Mouse (Mus musculus): Measurements from ENCODE around the gene Ftl1. TPM values are rescaled to one million over a fixed set of nuclear protein-coding genes. Genes with fewer than 3 reads are reported as not detected.
"Not testable (repeated sequence)": the region's sequence is repeated elsewhere in the genome, so short reads cannot be mapped to it uniquely, and the experiment has no call there.

Gene Ftl1
- polyA plus RNA-seq (2015; fragmentation: Nextera tagmentation; extraction: Ambion mirVana), result 4,883 and 5,335 TPM in 2 replicates

- WGBS, result under 1% methylated on average over 32 of the region's 37 CpGs
- peak; percentile 95 for ATAC-seq (ENCODE audit: low FRiP score)
These were observed at the start of gene Ftl1 for GRCm38 (mm10) chr7:45459564-45460140. TSS of gene Ftl1 (minus strand) at chr7:45459884.

DNA sequence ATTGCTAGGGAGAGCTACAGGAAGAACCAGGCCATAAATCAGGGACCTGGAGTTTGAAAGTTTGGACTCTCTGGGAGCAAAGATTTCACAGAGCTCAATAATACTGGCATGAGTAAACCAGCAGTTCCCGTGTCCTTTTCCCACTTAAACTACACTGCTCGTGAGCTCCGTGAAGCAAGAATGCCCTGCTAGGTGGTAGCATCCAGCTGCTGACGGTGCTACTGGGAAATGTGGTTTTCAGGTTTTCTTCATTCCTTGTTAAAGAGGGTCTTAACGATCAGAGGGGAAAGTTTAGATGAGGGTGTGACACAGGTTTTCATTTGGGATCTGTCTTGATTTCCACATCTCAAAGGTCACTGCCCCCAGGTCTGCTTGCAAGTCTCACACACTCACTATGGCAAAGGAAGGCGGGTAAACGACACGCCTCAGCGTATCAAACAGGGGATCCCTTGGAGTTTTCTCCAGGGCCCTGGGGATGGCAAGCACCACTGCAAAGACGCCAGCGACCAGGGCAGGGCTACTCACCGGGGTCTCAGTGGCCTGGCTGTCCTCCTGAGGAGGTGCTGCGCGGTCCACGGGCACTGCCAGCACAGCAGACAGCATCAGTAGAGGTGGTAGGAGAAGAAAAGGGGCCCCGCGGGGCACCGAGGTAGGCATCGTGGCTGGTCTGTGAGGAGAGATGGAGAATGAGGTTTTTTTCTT, 49.6 kb upstream of the Ftl1 start:
- WGBS, result 31% methylated on average over 19 of the region's 19 CpGs
- Histone ChIP-seq H3K36me3 (peaks cover 26% of the 10 kb centered on the region), H3K9me3 (replicated peaks) (no peaks in the 10 kb centered on the region), H3K4me3 (replicated peaks) (peak overlapping the region; percentile 84), H3K27me3 (replicated peaks) (no peaks in the 10 kb centered on the region), H3K4me2 (peak overlapping the region; percentile 97), H3K27ac (replicated peaks) (peak overlapping the region; percentile 90; the same call in 1 of the 2 replicates), H3K9ac (replicated peaks) (peak overlapping the region; percentile 86), H3K4me1 (peaks cover 19% of the 10 kb centered on the region)
- peak; percentile 23; the same call in 1 of the 2 replicates for ATAC-seq (ENCODE audit: low FRiP score)

More at GRCm38 (mm10) chr7:45459564-45460140, at the start of gene Ftl1:
- peak within 1 kb of the TSS; percentile 82 for H3K4me2 ChIP-seq
- peaks cover 51% of the 10 kb centered on the region for H3K36me3 ChIP-seq
- H3K9ac ChIP-seq (replicated peaks), result peak within 1 kb of the TSS; percentile 67
- peak within 1 kb of the TSS; percentile 57 for H3K4me3 ChIP-seq (replicated peaks)
- not testable (repeated sequence) for H3K27me3 ChIP-seq (replicated peaks); H3K9me3 ChIP-seq (replicated peaks)
- peaks cover 49% of the 10 kb centered on the region for H3K4me1 ChIP-seq
- peak within 1 kb of the TSS; percentile 91 for H3K27ac ChIP-seq (replicated peaks)

DNA sequence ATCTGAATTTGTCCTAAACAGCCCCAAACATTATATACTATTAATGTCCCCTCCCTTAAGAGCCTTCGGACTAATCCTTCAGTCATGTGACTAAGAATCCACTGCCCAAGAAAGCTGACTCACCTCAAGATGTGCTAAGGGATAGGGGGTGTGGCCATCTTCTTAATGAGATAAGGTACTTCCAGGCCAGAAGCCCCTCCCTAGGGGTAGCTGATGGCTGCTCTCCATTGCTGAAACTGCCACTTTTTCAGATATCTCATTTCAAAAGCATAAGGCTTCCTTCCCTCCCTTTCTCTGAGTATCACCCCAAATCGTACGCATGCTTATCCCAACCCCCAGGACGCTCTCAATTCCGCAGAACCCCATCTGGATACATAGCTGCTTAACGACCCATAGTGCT, 48.9 kb upstream of the Ftl1 start:
- H3K9me3 ChIP-seq (replicated peaks), result no peaks in the 10 kb centered on the region
- H3K4me1 ChIP-seq, result peaks cover 24% of the 10 kb centered on the region
- peak overlapping the region; percentile 97 for H3K4me2 ChIP-seq
- H3K4me3 ChIP-seq (replicated peaks), result peak overlapping the region; percentile 84
- ATAC-seq (ENCODE audit: low FRiP score), result no peak
- H3K27me3 ChIP-seq (replicated peaks), result no peaks in the 10 kb centered on the region
- 78% methylated on average over 6 of the region's 6 CpGs for WGBS
- H3K9ac ChIP-seq (replicated peaks), result peak overlapping the region; percentile 86; the same call in 1 of the 2 replicates
- peaks cover 26% of the 10 kb centered on the region for H3K36me3 ChIP-seq
- no peak overlapping the region for H3K27ac ChIP-seq (replicated peaks)

DNA sequence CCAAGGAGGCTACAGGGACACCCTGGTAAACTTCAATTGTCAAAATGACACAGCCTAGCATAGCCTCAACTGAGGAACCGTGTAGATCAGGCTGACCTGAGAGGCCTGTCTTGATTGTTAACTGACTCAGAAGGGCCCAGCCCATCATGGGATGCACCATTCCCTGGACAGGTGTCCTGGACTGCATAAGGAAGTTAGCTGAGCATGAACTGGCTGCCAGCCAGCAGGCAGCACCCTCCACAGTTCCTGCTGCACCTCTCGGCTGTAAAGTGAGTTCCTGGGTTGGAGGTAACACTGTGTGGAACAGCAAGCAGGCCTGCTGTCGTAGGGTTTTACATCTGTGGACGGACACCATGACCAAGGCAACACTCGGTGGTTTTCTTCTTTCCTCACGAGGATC, 47.9 kb upstream of the Ftl1 start:
- Histone ChIP-seq H3K9me3 (replicated peaks) (no peaks in the 10 kb centered on the region), H3K4me2 (no peak overlapping the region), H3K4me3 (replicated peaks) (no peak overlapping the region), H3K36me3 (peaks cover 33% of the 10 kb centered on the region), H3K4me1 (peaks cover 27% of the 10 kb centered on the region), H3K27ac (replicated peaks) (no peak overlapping the region), H3K27me3 (replicated peaks) (no peaks in the 10 kb centered on the region), H3K9ac (replicated peaks) (no peak overlapping the region)
- WGBS, result 88% methylated on average over 6 of the region's 6 CpGs
- ATAC-seq (ENCODE audit: low FRiP score), result no peak

DNA sequence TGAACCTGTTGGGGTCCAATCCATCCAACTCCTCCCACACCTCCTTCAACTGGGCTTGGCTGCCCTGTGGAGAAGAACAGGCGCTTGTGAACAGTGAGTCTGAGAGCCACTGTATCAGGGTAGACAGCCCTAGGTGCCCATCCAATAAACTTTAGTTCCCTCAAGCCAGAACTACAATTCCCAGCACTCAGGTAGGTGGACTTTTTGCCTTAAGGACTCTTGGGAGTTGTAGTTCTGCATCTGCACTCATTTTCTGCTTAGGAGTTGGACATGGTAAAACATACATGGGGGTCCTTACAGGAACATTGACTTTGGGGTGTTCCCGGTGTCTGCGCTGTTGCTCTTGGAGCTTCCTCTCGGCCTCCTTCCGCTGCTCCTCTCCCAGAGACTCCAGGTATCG, 38.7 kb upstream of the Ftl1 start:
- no peak overlapping the region for H3K27ac ChIP-seq (replicated peaks)
- H3K36me3 ChIP-seq, result peaks cover 93% of the 10 kb centered on the region
- no peak overlapping the region for H3K4me3 ChIP-seq (replicated peaks)
- no peaks in the 10 kb centered on the region for H3K9me3 ChIP-seq (replicated peaks)
- H3K27me3 ChIP-seq (replicated peaks), result no peaks in the 10 kb centered on the region
- no peak for ATAC-seq (ENCODE audit: low FRiP score)
- 95% methylated on average over 6 of the region's 6 CpGs for WGBS
- no peak overlapping the region for H3K9ac ChIP-seq (replicated peaks)
- H3K4me1 ChIP-seq, result peaks cover 3% of the 10 kb centered on the region; the same call in 1 of the 2 replicates
- no peak overlapping the region for H3K4me2 ChIP-seq

DNA sequence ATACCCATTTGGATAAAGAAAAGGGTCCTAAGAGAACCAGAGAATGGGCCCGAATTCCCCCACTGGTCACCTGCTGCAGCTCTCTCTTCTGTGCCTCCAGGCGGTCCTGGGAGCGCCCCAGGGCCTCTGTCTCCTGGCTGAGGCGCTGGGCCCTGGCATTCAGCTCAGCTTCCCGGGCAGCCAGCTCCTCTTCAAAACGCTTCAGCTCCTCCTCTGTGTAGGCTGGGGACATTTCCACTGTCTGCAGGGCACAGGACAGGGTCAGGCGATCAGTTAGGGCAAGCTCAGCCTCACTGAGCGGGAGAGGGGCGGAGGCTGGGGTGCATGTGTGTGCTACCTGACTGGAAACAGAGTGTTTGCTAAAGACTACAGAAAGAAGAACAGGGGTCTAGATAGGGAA, 34.9 kb upstream of the Ftl1 start:
- no peak overlapping the region for H3K4me3 ChIP-seq (replicated peaks)
- no peak overlapping the region for H3K9ac ChIP-seq (replicated peaks)

GRCm38 (mm10) chr7:45492951-45493350, 33.3 kb upstream of the Ftl1 start:
- Histone ChIP-seq H3K9ac (replicated peaks) (no peak overlapping the region), H3K27ac (replicated peaks) (no peak overlapping the region), H3K4me3 (replicated peaks) (no peak overlapping the region), H3K36me3 (peaks cover 56% of the 10 kb centered on the region), H3K27me3 (replicated peaks) (no peaks in the 10 kb centered on the region), H3K4me2 (no peak overlapping the region), H3K9me3 (replicated peaks) (no peaks in the 10 kb centered on the region), H3K4me1 (peaks cover 35% of the 10 kb centered on the region)
- no peak for ATAC-seq (ENCODE audit: low FRiP score)
- 92% methylated on average over 5 of the region's 5 CpGs for WGBS

More for the DNA sequence above, 34.9 kb upstream of the Ftl1 start:
- ATAC-seq (ENCODE audit: low FRiP score), result no peak
- H3K4me2 ChIP-seq, result no peak overlapping the region
- H3K27ac ChIP-seq (replicated peaks), result no peak overlapping the region
- H3K9me3 ChIP-seq (replicated peaks), result no peaks in the 10 kb centered on the region
- H3K27me3 ChIP-seq (replicated peaks), result no peaks in the 10 kb centered on the region
- peaks cover 72% of the 10 kb centered on the region for H3K36me3 ChIP-seq
- WGBS, result 90% methylated on average over 9 of the region's 9 CpGs
- peaks cover 19% of the 10 kb centered on the region for H3K4me1 ChIP-seq

DNA sequence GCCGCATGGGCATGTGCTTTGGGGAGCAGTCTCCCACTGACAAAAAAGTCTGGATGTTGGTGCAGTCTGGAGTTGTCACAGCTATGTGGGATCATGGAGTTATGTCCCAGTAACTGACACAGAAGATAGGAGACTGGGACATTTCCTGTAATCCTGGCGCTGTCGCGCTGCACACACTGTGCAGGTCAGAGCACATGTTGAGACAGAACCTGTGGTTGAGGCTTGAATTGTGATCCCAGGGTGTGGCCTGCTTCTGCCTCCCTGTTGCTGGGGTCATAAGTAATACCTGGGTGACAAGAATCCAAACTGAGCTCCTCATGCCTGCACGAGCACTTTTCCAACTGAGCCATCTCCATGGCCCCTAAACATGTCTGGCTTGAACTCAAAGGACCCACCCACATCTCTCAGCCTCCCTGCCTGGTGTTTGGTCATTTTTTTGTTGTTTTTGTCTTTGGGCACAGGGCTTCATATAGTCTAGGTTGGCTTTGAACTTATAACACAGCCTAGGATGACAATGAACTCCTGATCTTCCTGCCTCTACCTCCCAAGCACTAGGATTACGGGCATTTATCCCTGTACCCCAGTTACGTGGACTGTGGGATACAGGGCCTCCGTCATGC, 32.7 kb upstream of the Ftl1 start:
- 96% methylated on average over 8 of the region's 8 CpGs for WGBS
- H3K9ac ChIP-seq (replicated peaks), result no peak overlapping the region
- H3K4me1 ChIP-seq, result peaks cover 37% of the 10 kb centered on the region
- ATAC-seq (ENCODE audit: low FRiP score), result no peak
- no peak overlapping the region for H3K4me2 ChIP-seq
- H3K36me3 ChIP-seq, result peaks cover 50% of the 10 kb centered on the region
- no peaks in the 10 kb centered on the region for H3K9me3 ChIP-seq (replicated peaks)
- H3K4me3 ChIP-seq (replicated peaks), result no peak overlapping the region
- H3K27me3 ChIP-seq (replicated peaks), result no peaks in the 10 kb centered on the region
- no peak overlapping the region for H3K27ac ChIP-seq (replicated peaks)

DNA sequence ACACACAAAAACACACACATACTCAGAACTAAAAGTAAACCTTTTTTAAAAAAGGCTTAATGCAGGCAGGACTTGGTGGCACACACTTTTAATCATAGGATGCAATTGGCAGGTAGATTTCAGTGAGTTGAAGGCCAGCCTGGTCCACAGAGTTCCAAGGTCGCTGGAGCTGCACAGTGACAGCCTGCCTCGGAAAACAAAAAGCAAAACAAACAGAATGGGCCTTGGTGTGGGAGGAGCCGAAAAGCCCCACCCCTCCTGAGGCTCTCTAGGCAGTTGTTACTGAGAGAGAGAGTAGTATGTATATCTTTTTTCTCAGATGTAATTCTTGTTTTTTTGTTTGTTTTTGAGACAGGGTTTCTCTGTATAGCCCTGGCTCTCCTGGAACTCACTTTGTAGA, 31.6 kb upstream of the Ftl1 start:
- Histone ChIP-seq H3K9ac (replicated peaks) (no peak overlapping the region), H3K4me2 (no peak overlapping the region), H3K9me3 (replicated peaks) (no peaks in the 10 kb centered on the region), H3K36me3 (peaks cover 39% of the 10 kb centered on the region), H3K4me1 (peaks cover 37% of the 10 kb centered on the region), H3K27ac (replicated peaks) (0 out of 2 replicates have a peak overlapping the region, but pooled peaks have one; percentile 1), H3K27me3 (replicated peaks) (no peaks in the 10 kb centered on the region), H3K4me3 (replicated peaks) (no peak overlapping the region)
- ATAC-seq (ENCODE audit: low FRiP score), result no peak
- 12% methylated on average over 3 of the region's 3 CpGs for WGBS

GRCm38 (mm10) chr7:45490822-45491221, 31.1 kb upstream of the Ftl1 start:
- WGBS, result 25% methylated on average over 9 of the region's 9 CpGs
- no peak overlapping the region for H3K4me2 ChIP-seq
- H3K36me3 ChIP-seq, result peaks cover 35% of the 10 kb centered on the region
- H3K27me3 ChIP-seq (replicated peaks), result no peaks in the 10 kb centered on the region
- ATAC-seq (ENCODE audit: low FRiP score), result no peak
- H3K9me3 ChIP-seq (replicated peaks), result no peaks in the 10 kb centered on the region
- no peak overlapping the region for H3K4me3 ChIP-seq (replicated peaks)
- 0 out of 2 replicates have a peak overlapping the region, but pooled peaks have one; percentile 1 for H3K27ac ChIP-seq (replicated peaks)
- H3K4me1 ChIP-seq, result peaks cover 37% of the 10 kb centered on the region
- H3K9ac ChIP-seq (replicated peaks), result no peak overlapping the region

- no peak overlapping the region for H3K9ac ChIP-seq (replicated peaks)
- peaks cover 37% of the 10 kb centered on the region for H3K4me1 ChIP-seq
- H3K27ac ChIP-seq (replicated peaks), result no peak overlapping the region
- no peak overlapping the region for H3K4me3 ChIP-seq (replicated peaks)
- ATAC-seq (ENCODE audit: low FRiP score), result no peak
- peaks cover 23% of the 10 kb centered on the region for H3K36me3 ChIP-seq
- H3K9me3 ChIP-seq (replicated peaks), result no peaks in the 10 kb centered on the region
- 63% methylated on average over 7 of the region's 7 CpGs for WGBS
- H3K4me2 ChIP-seq, result no peak overlapping the region
- no peaks in the 10 kb centered on the region for H3K27me3 ChIP-seq (replicated peaks)
These were observed 29.9 kb upstream of the Ftl1 start for GRCm38 (mm10) chr7:45489578-45489977.

All from neural tube, embryonic 15.5 days (tissue).